Mouse (Mus musculus): Measurements from ENCODE around the gene Aldh1b1. TPM values are rescaled to one million over a fixed set of nuclear protein-coding genes. Genes with fewer than 3 reads are reported as not detected.

Aldh1b1 gene
- polyA plus RNA-seq, 1 experiment from 2014 or later = 22.7 TPM

- peaks cover 42% of the 10 kb centered on the region for H3K4me1 ChIP-seq (ENCODE audit: control insufficient read depth, insufficient read depth, low read length)
- no peak for ATAC-seq
- peak overlapping the region; percentile 62 for H3K27ac ChIP-seq (ENCODE audit: low read length)
- H3K4me3 ChIP-seq (ENCODE audit: low read depth, low read length) = no peak overlapping the region
- H3K9ac ChIP-seq (ENCODE audit: low read depth, low read length) = no peak overlapping the region
- no peaks in the 10 kb centered on the region for H3K36me3 ChIP-seq (ENCODE audit: control insufficient read depth, insufficient read depth, low read length)
- 73% methylated on average over 4 of the region's 4 CpGs for WGBS
- no peaks in the 10 kb centered on the region for H3K9me3 ChIP-seq (replicated peaks; ENCODE audit: control insufficient read depth, low read length, poor library complexity, severe bottlenecking)
- no peaks in the 10 kb centered on the region for H3K27me3 ChIP-seq (ENCODE audit: control insufficient read depth, insufficient read depth, low read depth, low read length)
- H3K4me2 ChIP-seq (ENCODE audit: low read length) = no peak overlapping the region
Measured at GRCm38 (mm10) chr4:45762600-45762999, 36.2 kb upstream of the Aldh1b1 start.

DNA sequence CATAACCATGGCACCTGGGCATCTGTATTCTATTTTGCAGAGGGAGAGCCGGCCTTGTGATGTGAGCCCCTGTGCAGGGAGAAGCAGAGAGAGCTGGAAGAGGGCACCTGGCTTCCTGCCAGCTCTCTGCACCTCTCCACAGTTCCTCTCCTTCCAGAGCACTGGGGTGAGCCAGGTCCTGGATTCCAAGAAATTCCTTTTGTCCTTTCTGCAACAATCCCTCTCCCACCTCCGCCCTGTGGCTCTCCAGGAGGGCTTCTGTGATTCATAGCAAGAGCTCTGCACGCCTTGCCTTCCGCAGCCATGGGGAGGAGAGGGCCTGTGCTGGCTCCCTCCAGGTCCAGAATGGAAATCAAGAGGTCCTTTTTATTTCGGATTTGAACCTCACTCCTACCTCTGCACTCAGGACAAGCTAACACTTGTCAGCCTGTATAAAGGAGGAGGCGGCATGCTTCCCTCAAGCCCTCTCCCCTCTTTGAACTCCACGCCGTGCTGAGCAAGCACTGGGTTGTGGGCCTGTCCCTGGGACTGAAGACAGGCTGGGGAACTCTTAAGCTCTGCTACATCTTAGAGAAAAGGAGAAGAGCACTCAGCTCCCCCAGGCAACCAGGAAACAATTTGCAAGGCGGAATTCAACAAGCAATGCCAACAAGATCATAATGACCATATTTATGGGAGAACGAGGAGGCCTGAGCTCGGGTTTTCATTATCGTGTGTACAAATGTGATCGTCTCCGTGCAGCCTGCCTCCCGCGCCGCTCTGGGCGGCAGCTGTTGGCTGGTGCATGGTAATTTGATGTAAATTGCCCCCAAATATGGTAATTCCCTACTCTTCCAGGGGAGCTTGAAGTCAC lies 35.3 kb upstream of the Aldh1b1 start:
- H3K27ac ChIP-seq (ENCODE audit: low read length) = peak overlapping the region; percentile 62
- H3K27me3 ChIP-seq (ENCODE audit: control insufficient read depth, insufficient read depth, low read depth, low read length) = no peaks in the 10 kb centered on the region
- H3K4me3 ChIP-seq (ENCODE audit: low read depth, low read length) = no peak overlapping the region
- no peaks in the 10 kb centered on the region for H3K36me3 ChIP-seq (ENCODE audit: control insufficient read depth, insufficient read depth, low read length)
- 3% methylated on average over 18 of the region's 18 CpGs for WGBS
- peaks cover 42% of the 10 kb centered on the region for H3K4me1 ChIP-seq (ENCODE audit: control insufficient read depth, insufficient read depth, low read length)
- H3K9me3 ChIP-seq (replicated peaks; ENCODE audit: control insufficient read depth, low read length, poor library complexity, severe bottlenecking) = no peaks in the 10 kb centered on the region
- H3K4me2 ChIP-seq (ENCODE audit: low read length) = peak overlapping the region; percentile 41
- ATAC-seq = peak; percentile 41; the same call in 1 of the 2 replicates
- peak overlapping the region; percentile 38; the same call in 1 of the 2 replicates for H3K9ac ChIP-seq (ENCODE audit: low read depth, low read length)

DNA sequence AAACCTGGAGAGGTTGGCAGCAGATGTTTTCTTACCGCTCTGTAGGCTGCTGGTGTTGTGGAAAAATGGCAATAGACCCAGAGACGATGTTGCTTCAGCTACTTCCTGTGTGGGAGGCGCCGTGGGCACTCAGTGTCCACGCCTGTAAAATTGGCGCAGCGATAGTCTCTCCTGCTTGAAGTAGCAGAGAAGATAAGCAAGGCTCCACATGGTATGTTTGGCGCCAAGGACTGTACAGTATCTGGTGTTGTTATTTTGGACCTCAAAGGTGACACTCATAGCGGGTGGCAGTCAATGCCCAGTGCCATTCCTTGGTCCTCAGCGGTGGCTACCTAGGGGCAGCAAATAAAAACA lies 34.7 kb upstream of the Aldh1b1 start:
- no peak for ATAC-seq
- Histone ChIP-seq H3K4me3 (ENCODE audit: low read depth, low read length) (no peak overlapping the region), H3K4me1 (ENCODE audit: control insufficient read depth, insufficient read depth, low read length) (peaks cover 47% of the 10 kb centered on the region), H3K27ac (ENCODE audit: low read length) (peak overlapping the region; percentile 62), H3K36me3 (ENCODE audit: control insufficient read depth, insufficient read depth, low read length) (no peaks in the 10 kb centered on the region), H3K27me3 (ENCODE audit: control insufficient read depth, insufficient read depth, low read depth, low read length) (no peaks in the 10 kb centered on the region), H3K4me2 (ENCODE audit: low read length) (peak overlapping the region; percentile 41), H3K9me3 (replicated peaks; ENCODE audit: control insufficient read depth, low read length, poor library complexity, severe bottlenecking) (no peaks in the 10 kb centered on the region), H3K9ac (ENCODE audit: low read depth, low read length) (peak overlapping the region; percentile 38; the same call in 1 of the 2 replicates)
- WGBS = 10% methylated on average over 10 of the region's 10 CpGs

GRCm38 (mm10) chr4:45765121-45765564 lies 33.7 kb upstream of the Aldh1b1 start:
- 0 out of 2 replicates have a peak overlapping the region, but pooled peaks have one; percentile 2 for H3K4me3 ChIP-seq (ENCODE audit: low read depth, low read length)
- peak overlapping the region; percentile 22; the same call in 1 of the 2 replicates for H3K9ac ChIP-seq (ENCODE audit: low read depth, low read length)
- 1% methylated on average over 16 of the region's 16 CpGs for WGBS
- H3K27ac ChIP-seq (ENCODE audit: low read length) = peak overlapping the region; percentile 14; the same call in 1 of the 2 replicates
- H3K9me3 ChIP-seq (replicated peaks; ENCODE audit: control insufficient read depth, low read length, poor library complexity, severe bottlenecking) = no peaks in the 10 kb centered on the region
- H3K4me2 ChIP-seq (ENCODE audit: low read length) = peak overlapping the region; percentile 37
- H3K27me3 ChIP-seq (ENCODE audit: control insufficient read depth, insufficient read depth, low read depth, low read length) = no peaks in the 10 kb centered on the region
- ATAC-seq = no peak
- no peaks in the 10 kb centered on the region for H3K36me3 ChIP-seq (ENCODE audit: control insufficient read depth, insufficient read depth, low read length)
- peaks cover 55% of the 10 kb centered on the region for H3K4me1 ChIP-seq (ENCODE audit: control insufficient read depth, insufficient read depth, low read length)

GRCm38 (mm10) chr4:45765565-45766201 lies 33.1 kb upstream of the Aldh1b1 start:
- peak overlapping the region; percentile 14; the same call in 1 of the 2 replicates for H3K27ac ChIP-seq (ENCODE audit: low read length)
- peak overlapping the region; percentile 37 for H3K4me2 ChIP-seq (ENCODE audit: low read length)
- peak; percentile 22; the same call in 1 of the 2 replicates for ATAC-seq
- no peak overlapping the region for H3K4me3 ChIP-seq (ENCODE audit: low read depth, low read length)
- WGBS = 1% methylated on average over 14 of the region's 18 CpGs
- H3K9ac ChIP-seq (ENCODE audit: low read depth, low read length) = peak overlapping the region; percentile 22; the same call in 1 of the 2 replicates
- H3K9me3 ChIP-seq (replicated peaks; ENCODE audit: control insufficient read depth, low read length, poor library complexity, severe bottlenecking) = no peaks in the 10 kb centered on the region
- H3K36me3 ChIP-seq (ENCODE audit: control insufficient read depth, insufficient read depth, low read length) = no peaks in the 10 kb centered on the region
- peaks cover 61% of the 10 kb centered on the region for H3K4me1 ChIP-seq (ENCODE audit: control insufficient read depth, insufficient read depth, low read length)
- H3K27me3 ChIP-seq (ENCODE audit: control insufficient read depth, insufficient read depth, low read depth, low read length) = no peaks in the 10 kb centered on the region

DNA sequence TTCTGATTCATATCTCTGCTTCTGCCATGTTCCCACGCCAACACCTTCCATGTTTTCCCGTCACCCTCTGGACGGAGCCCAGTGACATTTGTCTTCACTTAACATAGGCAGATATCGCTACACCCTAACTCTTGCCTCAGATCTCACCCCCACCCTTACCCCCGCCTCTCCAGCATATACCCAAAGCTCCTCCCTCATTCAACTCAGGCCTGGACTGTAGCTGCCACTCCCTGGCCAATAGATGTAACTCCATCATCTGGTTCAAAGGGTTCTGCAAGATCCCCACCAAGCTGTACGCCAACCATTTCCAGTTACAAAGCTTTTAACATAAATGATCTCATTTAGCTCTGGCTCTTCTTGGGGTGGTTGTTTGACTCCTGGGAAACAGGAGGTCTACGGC lies 32.0 kb upstream of the Aldh1b1 start:
- 69% methylated on average over 7 of the region's 7 CpGs for WGBS
- Histone ChIP-seq H3K9me3 (replicated peaks; ENCODE audit: control insufficient read depth, low read length, poor library complexity, severe bottlenecking) (no peaks in the 10 kb centered on the region), H3K4me2 (ENCODE audit: low read length) (no peak overlapping the region), H3K9ac (ENCODE audit: low read depth, low read length) (no peak overlapping the region), H3K27me3 (ENCODE audit: control insufficient read depth, insufficient read depth, low read depth, low read length) (no peaks in the 10 kb centered on the region), H3K27ac (ENCODE audit: low read length) (no peak overlapping the region), H3K4me3 (ENCODE audit: low read depth, low read length) (no peak overlapping the region), H3K36me3 (ENCODE audit: control insufficient read depth, insufficient read depth, low read length) (no peaks in the 10 kb centered on the region), H3K4me1 (ENCODE audit: control insufficient read depth, insufficient read depth, low read length) (peaks cover 70% of the 10 kb centered on the region)
- no peak for ATAC-seq

DNA sequence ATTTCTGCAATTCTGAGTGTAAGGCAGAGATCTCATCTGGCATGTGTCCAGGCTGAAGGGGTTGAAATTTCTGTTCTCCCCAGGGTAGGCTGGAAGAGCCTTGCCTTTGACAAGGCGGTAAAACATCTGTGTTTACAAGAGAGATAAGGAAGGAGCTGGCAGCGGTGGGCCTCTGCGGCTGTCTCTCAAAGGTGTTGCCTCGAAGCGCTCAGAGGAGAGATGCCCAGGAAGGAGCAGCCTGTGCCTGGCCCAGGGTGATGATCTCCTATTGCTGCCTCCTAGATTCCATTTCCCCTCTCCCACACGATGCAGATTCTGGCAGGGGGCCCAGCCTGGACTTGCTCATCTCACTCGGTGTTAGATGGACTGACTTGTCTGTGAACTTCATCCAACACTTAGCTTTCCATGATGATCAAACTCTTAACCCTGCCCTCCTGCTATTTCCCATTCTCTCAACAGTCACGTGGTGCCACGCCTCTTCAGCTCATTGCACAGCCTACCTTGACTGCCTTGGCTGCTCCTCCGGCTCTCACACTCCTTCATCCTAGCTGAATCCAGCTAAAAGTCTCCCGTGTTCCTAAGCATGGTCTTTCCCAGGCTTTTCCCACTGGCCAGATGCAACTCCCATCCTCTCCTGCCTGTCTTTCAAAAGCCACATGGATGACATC lies 30.8 kb upstream of the Aldh1b1 start:
- Histone ChIP-seq H3K4me2 (ENCODE audit: low read length) (no peak overlapping the region), H3K36me3 (ENCODE audit: control insufficient read depth, insufficient read depth, low read length) (no peaks in the 10 kb centered on the region), H3K4me1 (ENCODE audit: control insufficient read depth, insufficient read depth, low read length) (peaks cover 71% of the 10 kb centered on the region), H3K9me3 (replicated peaks; ENCODE audit: control insufficient read depth, low read length, poor library complexity, severe bottlenecking) (no peaks in the 10 kb centered on the region), H3K27ac (ENCODE audit: low read length) (no peak overlapping the region), H3K9ac (ENCODE audit: low read depth, low read length) (no peak overlapping the region), H3K27me3 (ENCODE audit: control insufficient read depth, insufficient read depth, low read depth, low read length) (no peaks in the 10 kb centered on the region), H3K4me3 (ENCODE audit: low read depth, low read length) (no peak overlapping the region)
- no peak for ATAC-seq
- 57% methylated on average over 11 of the region's 11 CpGs for WGBS

- no peak overlapping the region; the same call in 1 of the 2 replicates for H3K27ac ChIP-seq (ENCODE audit: low read length)
Measured at GRCm38 (mm10) chr4:45769141-45769540, 29.7 kb upstream of the Aldh1b1 start.

More at GRCm38 (mm10) chr4:45769141-45769540, 29.7 kb upstream of the Aldh1b1 start:
- Histone ChIP-seq H3K4me3 (ENCODE audit: low read depth, low read length) (no peak overlapping the region), H3K4me1 (ENCODE audit: control insufficient read depth, insufficient read depth, low read length) (peaks cover 60% of the 10 kb centered on the region), H3K9me3 (replicated peaks; ENCODE audit: control insufficient read depth, low read length, poor library complexity, severe bottlenecking) (no peaks in the 10 kb centered on the region), H3K9ac (ENCODE audit: low read depth, low read length) (peak overlapping the region; percentile 28; the same call in 1 of the 2 replicates), H3K27me3 (ENCODE audit: control insufficient read depth, insufficient read depth, low read depth, low read length) (no peaks in the 10 kb centered on the region), H3K36me3 (ENCODE audit: control insufficient read depth, insufficient read depth, low read length) (no peaks in the 10 kb centered on the region), H3K4me2 (ENCODE audit: low read length) (no peak overlapping the region)
- no peak for ATAC-seq
- WGBS = 34% methylated on average over 10 of the region's 10 CpGs

Measured in midbrain, embryonic 16.5 days (tissue).